Mouse (Mus musculus) limb, embryonic 11.5 days (tissue): ENCODE measurements at regions not wholly inside any gene's neighbourhood (a gene's known extent, or its start where the extent isn't known, plus 50 kb on each side); places are given as distances from the start of the nearest gene placed in this dataset.

Experiments
- ATAC-seq: fragments of 200-750 bp; cut with Nextera tagmentation; 2 replicates; pipeline ENCODE4 v1.8.0; 2017; ENCODE audit warnings: low read depth; ENCODE audit not compliant: insufficient number of reproducible peaks, low FRiP score, low TSS enrichment
- DNase-seq: peaks from one replicate; pipeline ENCODE4 v3.0.0-alpha.2; 2015; ENCODE audit warnings: low spot score
- H3K27ac ChIP-seq: fragments of 300-500 bp; sonication (generic); replicated peaks from 2 replicates; pipeline ENCODE4 v1.5.1; 2014; ENCODE audit warnings: low read depth, mild to moderate bottlenecking, low read length
- H3K27me3 ChIP-seq: fragments of 300-500 bp; sonication (generic); 2 replicates; pipeline ENCODE4 v1.6.1; 2014; ENCODE audit warnings: mild to moderate bottlenecking, low read length, mixed read lengths; ENCODE audit not compliant: control insufficient read depth, insufficient read depth
- H3K36me3 ChIP-seq: fragments of 300-500 bp; sonication (generic); 2 replicates; pipeline ENCODE4 v1.6.1; 2014; ENCODE audit warnings: mild to moderate bottlenecking, low read length, moderate library complexity, mixed read lengths; ENCODE audit not compliant: control insufficient read depth, insufficient read depth
- H3K4me1 ChIP-seq: fragments of 300-500 bp; sonication (generic); 2 replicates; pipeline ENCODE4 v1.6.1; 2014; ENCODE audit warnings: low read length, mixed read lengths; ENCODE audit not compliant: control insufficient read depth, insufficient read depth
- H3K4me2 ChIP-seq: fragments of 300-500 bp; sonication (generic); 2 replicates; pipeline ENCODE4 v1.6.1; 2014; ENCODE audit warnings: low read depth, mild to moderate bottlenecking, moderate library complexity; ENCODE audit not compliant: severe bottlenecking
- H3K4me3 ChIP-seq: fragments of 300-500 bp; sonication (generic); 2 replicates; pipeline ENCODE4 v1.5.1; 2014; ENCODE audit warnings: low read depth, low read length
- H3K9ac ChIP-seq: fragments of 300-500 bp; sonication (generic); 2 replicates; pipeline ENCODE4 v1.6.1; 2014; ENCODE audit warnings: mild to moderate bottlenecking, low read length
- H3K9me3 ChIP-seq: fragments of 300-500 bp; sonication (generic); 2 replicates; pipeline ENCODE4 v1.6.1; 2016; ENCODE audit warnings: low read length; ENCODE audit not compliant: control insufficient read depth
- WGBS: fragments of 180-500 bp; shearing (Covaris S2); extraction: QIAGEN DNeasy Blood & Tissue Kit; methylation state at CpG from one replicate; pipeline ENCODE4 v1.1.7; 2014; 5-methylcytosine and 5-hydroxymethylcytosine counted together

- peaks cover 7% of the 10 kb centered on the region for H3K4me1 ChIP-seq
- H3K4me3 ChIP-seq, result peak overlapping the region; percentile 16; the same call in 1 of the 2 replicates
- peak overlapping the region; percentile 12; the same call in 1 of the 2 replicates for H3K9ac ChIP-seq
- no peaks in the 10 kb centered on the region for H3K36me3 ChIP-seq
- H3K4me2 ChIP-seq, result peak overlapping the region; percentile 32
- 0 out of 2 replicates have a peak, but pooled peaks cover 2% of the 10 kb centered on the region for H3K27me3 ChIP-seq
- no peak overlapping the region for H3K27ac ChIP-seq
- DNase-seq (peak; percentile 58), ATAC-seq (no peak)
- WGBS, result 2% methylated on average over 18 of the region's 18 CpGs
- no peaks in the 10 kb centered on the region for H3K9me3 ChIP-seq
Observed at GRCm38 (mm10) chr2:172613891-172614391, 64.5 kb downstream of the Tfap2c start.

DNA sequence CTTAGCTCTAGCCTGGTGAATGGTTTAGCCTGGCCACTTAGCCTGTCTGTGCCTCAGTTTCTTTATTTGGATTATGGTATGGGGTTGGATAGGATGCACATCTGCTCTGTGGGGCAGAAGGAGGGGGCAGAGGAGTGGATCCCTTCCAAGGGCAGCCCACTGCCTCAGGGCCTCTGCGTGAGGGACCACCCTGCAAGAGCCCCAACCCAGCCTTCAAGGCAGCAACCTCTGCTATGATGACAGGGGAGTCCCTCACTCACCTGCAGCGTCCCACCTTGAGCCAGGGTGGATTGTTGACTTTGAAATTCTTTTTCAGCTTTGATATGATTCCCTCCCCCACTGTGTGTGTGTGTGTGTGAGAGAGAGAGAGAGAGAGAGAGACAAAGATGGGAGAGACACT is 65.8 kb downstream of the Tfap2c start:
- peaks cover 8% of the 10 kb centered on the region for H3K4me1 ChIP-seq
- H3K27ac ChIP-seq, result no peak overlapping the region
- peak; percentile 14; the same call in 1 of the 2 replicates for ATAC-seq
- 0 out of 2 replicates have a peak, but pooled peaks cover 2% of the 10 kb centered on the region for H3K27me3 ChIP-seq
- DNase-seq, result no peak
- no peaks in the 10 kb centered on the region for H3K9me3 ChIP-seq
- no peaks in the 10 kb centered on the region for H3K36me3 ChIP-seq
- H3K4me3 ChIP-seq, result no peak overlapping the region
- H3K4me2 ChIP-seq, result no peak overlapping the region
- 34% methylated on average over 2 of the region's 2 CpGs for WGBS
- H3K9ac ChIP-seq, result no peak overlapping the region

- Histone ChIP-seq H3K27me3 (0 out of 2 replicates have a peak, but pooled peaks cover 2% of the 10 kb centered on the region), H3K36me3 (no peaks in the 10 kb centered on the region), H3K4me3 (no peak overlapping the region), H3K27ac (no peak overlapping the region), H3K4me1 (peaks cover 12% of the 10 kb centered on the region), H3K9me3 (no peaks in the 10 kb centered on the region), H3K9ac (no peak overlapping the region), H3K4me2 (no peak overlapping the region)
- DNase-seq, result no peak
- ATAC-seq, result no peak
- 20% methylated on average over 4 of the region's 4 CpGs for WGBS
Observed at GRCm38 (mm10) chr2:172615582-172615981, 66.2 kb downstream of the Tfap2c start.

DNA sequence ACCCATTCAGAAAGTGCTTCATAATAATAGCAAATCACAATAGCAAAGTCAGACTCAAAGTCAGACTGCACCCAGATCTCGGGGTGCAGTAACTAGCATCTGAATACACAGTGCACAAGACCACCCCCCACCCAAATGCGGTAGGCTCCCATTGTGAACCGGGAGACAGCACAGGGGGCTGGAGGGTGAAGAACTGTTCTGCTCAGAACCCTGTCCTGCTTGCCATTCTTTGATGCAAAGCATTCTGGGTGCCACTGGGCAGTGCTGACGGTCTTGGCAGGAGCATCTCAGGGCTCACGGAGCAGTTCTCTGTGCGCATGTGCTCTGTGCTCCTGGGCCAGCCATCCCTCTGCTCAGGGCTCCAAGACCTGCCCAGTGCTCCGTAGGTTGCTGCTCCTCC is 69.8 kb downstream of the Tfap2c start:
- Histone ChIP-seq H3K27ac (no peak overlapping the region), H3K27me3 (0 out of 2 replicates have a peak, but pooled peaks cover 2% of the 10 kb centered on the region), H3K9ac (no peak overlapping the region), H3K9me3 (no peaks in the 10 kb centered on the region), H3K4me1 (peaks cover 20% of the 10 kb centered on the region), H3K36me3 (no peaks in the 10 kb centered on the region), H3K4me2 (no peak overlapping the region), H3K4me3 (no peak overlapping the region)
- ATAC-seq, result no peak
- 93% methylated on average over 7 of the region's 7 CpGs for WGBS
- no peak for DNase-seq

GRCm38 (mm10) chr2:172620001-172620400 is 70.6 kb downstream of the Tfap2c start:
- DNase-seq, result no peak
- H3K27me3 ChIP-seq, result 0 out of 2 replicates have a peak, but pooled peaks cover 1% of the 10 kb centered on the region
- ATAC-seq, result no peak
- no peak overlapping the region for H3K4me2 ChIP-seq
- H3K9ac ChIP-seq, result no peak overlapping the region
- 56% methylated on average over 5 of the region's 5 CpGs for WGBS
- H3K36me3 ChIP-seq, result no peaks in the 10 kb centered on the region
- H3K4me1 ChIP-seq, result peaks cover 14% of the 10 kb centered on the region; the same call in 1 of the 2 replicates
- H3K27ac ChIP-seq, result no peak overlapping the region
- H3K4me3 ChIP-seq, result no peak overlapping the region
- H3K9me3 ChIP-seq, result no peaks in the 10 kb centered on the region

- Histone ChIP-seq H3K27ac (no peak overlapping the region), H3K9ac (no peak overlapping the region; the same call in 1 of the 2 replicates), H3K36me3 (no peaks in the 10 kb centered on the region), H3K4me2 (peak overlapping the region; percentile 33), H3K4me3 (no peak overlapping the region; the same call in 1 of the 2 replicates), H3K27me3 (no peaks in the 10 kb centered on the region), H3K9me3 (no peaks in the 10 kb centered on the region), H3K4me1 (peaks cover 12% of the 10 kb centered on the region; the same call in 1 of the 2 replicates)
- peak; percentile 61 for DNase-seq
- WGBS, result 3% methylated on average over 14 of the region's 14 CpGs
- no peak for ATAC-seq
Observed at GRCm38 (mm10) chr2:172623707-172624106, 74.3 kb downstream of the Tfap2c start.

DNA sequence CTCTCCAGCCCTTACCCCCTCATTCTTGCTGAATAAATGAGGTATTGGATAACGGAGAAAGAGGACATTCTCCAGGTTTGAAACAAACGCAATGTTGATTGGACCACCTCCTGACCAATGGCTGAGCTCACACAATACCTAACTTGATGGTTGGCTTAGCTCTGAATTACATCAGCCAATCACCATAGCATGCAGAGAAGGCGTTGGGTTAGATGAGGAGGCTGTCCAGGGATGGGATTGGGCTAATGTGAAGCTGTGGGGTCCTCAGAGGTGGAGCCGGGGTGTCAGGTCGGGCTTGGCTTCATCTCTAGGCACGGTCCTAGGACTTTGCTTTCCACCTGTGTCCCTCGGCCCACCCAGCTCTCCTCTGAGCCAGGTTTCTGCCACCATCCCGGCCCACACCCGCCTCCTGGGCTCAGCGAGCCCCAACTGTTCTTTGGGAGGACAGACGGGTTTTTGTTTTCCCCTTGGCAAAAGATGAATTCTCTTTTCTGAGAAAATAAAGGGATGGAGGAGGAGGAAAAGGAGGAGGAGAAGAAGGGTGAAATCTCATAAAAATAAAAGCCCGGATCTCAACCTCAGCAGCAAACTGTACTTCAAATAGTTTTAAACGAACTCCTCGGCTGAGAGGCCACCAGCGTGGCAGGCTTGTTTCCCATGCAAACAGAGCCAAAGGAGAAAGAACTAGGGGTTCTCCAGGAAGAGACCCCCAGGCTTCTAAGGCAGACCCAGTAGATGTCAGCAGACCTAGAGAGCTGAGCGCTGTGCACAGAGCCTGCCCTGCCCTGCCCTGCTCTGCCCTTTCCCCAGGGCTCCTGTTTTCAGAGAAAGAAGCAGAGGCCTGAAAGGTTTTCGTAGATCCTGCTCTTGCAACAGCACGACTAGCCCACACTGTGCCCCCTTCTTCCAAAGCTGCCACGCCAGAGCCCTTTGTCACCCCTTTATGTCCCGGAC is 78.2 kb downstream of the Tfap2c start:
- Histone ChIP-seq H3K9me3 (no peaks in the 10 kb centered on the region), H3K4me3 (no peak overlapping the region), H3K9ac (no peak overlapping the region), H3K4me1 (peaks cover 6% of the 10 kb centered on the region), H3K36me3 (no peaks in the 10 kb centered on the region), H3K4me2 (no peak overlapping the region), H3K27me3 (no peaks in the 10 kb centered on the region), H3K27ac (no peak overlapping the region)
- WGBS, result 77% methylated on average over 20 of the region's 20 CpGs
- 0 out of 2 replicates have a peak, but pooled peaks have one; percentile 31 for ATAC-seq
- DNase-seq, result no peak

GRCm38 (mm10) chr2:172630333-172630732 is 80.9 kb downstream of the Tfap2c start:
- H3K4me1 ChIP-seq, result no peaks in the 10 kb centered on the region; the same call in 1 of the 2 replicates
- H3K27me3 ChIP-seq, result no peaks in the 10 kb centered on the region
- no peak for ATAC-seq
- no peak overlapping the region for H3K4me2 ChIP-seq
- H3K9ac ChIP-seq, result no peak overlapping the region
- H3K36me3 ChIP-seq, result no peaks in the 10 kb centered on the region
- H3K27ac ChIP-seq, result no peak overlapping the region
- WGBS, result 73% methylated on average over 3 of the region's 3 CpGs
- no peak overlapping the region for H3K4me3 ChIP-seq
- no peaks in the 10 kb centered on the region for H3K9me3 ChIP-seq
- DNase-seq, result no peak
